ENCODE assay signal across 16 mouse cellular contexts in the genomic region with DNA sequence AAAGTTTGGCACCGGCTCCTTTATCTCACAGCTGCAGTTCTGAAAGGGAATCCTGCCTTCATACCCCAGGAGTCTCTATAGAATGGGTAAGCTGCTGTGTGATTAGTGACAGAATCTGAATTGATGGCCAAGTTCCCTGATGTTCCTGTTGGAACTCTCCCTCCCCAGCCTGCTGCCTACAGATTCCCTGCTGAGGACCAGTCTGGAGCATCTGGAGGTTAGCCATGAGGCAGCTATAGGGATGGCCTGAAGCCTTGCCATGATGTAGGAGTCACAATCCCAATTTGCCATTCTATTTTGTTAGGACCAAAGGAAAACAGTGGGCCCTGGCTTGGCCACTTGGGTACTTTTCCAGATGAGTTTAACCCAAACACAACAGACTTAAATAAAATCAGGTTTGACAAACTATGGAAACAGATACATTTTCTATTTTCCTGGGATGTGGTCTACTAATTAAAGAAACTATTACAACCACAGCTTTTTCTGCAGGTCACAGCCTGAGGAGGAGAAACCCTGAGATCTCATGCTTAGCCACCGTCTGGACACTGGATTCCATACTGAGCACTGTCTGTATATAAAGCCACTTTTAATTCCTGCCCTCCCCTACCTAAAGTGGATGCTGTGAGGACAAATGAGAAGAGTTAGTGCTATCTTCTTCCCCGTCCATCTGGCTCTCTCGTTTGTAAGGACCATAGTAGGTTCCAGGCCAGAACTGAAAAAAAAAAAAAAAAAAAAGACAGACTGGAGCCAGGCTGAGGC.
DNase-seq lines count a peak whose midpoint lies in the region; ATAC-seq and TF ChIP-seq lines count a peak whose summit lies in the region.
"Had no signal": no experiment of that assay in that cellular context is flagged by ENCODE, and none has a peak within 500 bp of the region (broad histone marks: within the 10 kb centered on the region; RNA-seq: fewer than 3 reads in every experiment).

No protein-coding gene starts in this region.

- WGBS in midbrain, embryonic 15.5 days = 62% methylated on average over 4 of the region's 4 CpGs
- WGBS in midbrain, embryonic 14.5 days = 69% methylated on average over 4 of the region's 4 CpGs
- 65% methylated on average over 4 of the region's 4 CpGs for WGBS in liver, postnatal 0 days (ENCODE audit: insufficient replicate concordance)

- H3K9me3 ChIP-seq in midbrain, embryonic 15.5 days = no peaks in the 10 kb centered on the region
- no peaks in the 10 kb centered on the region for H3K9me3 ChIP-seq in midbrain, embryonic 14.5 days (ENCODE audit: control insufficient read depth, low read length)
- H3K9me3 ChIP-seq in liver, postnatal 0 days (ENCODE audit: low read length) = no peaks in the 10 kb centered on the region
- H3K9me3 ChIP-seq: neural tube, embryonic 12.5 days had no signal

- no peak overlapping the region for H3K4me2 ChIP-seq in midbrain, embryonic 15.5 days
- H3K4me2 ChIP-seq in midbrain, embryonic 14.5 days (ENCODE audit: low read length) = no peak overlapping the region
- no peak overlapping the region for H3K4me2 ChIP-seq in liver, postnatal 0 days (ENCODE audit: low read depth, low read length)
- H3K4me2 ChIP-seq: lung, embryonic 14.5 days; neural tube, embryonic 12.5 days had no signal

- ATAC-seq in midbrain, embryonic 15.5 days (replicated peaks) = 0 out of 2 replicates have a peak, but pooled peaks have one; percentile 30
- ATAC-seq in midbrain, embryonic 14.5 days (ENCODE audit: low FRiP score, low TSS enrichment) = no peak
- ATAC-seq in liver, postnatal 0 days = no peak
- ATAC-seq: forebrain, embryonic 16.5 days had no signal

- TF ChIP-seq EP300 in liver, postnatal 0 days (IDR thresholded peaks at IDR 0.05; ENCODE audit: low read depth) = no peak

- no peak overlapping the region for H3K4me3 ChIP-seq in midbrain, embryonic 15.5 days
- H3K4me3 ChIP-seq in midbrain, embryonic 14.5 days (replicated peaks; ENCODE audit: low read depth, low read length) = no peak overlapping the region
- H3K4me3 ChIP-seq in liver, postnatal 0 days (ENCODE audit: low read depth, low read length) = no peak overlapping the region
- H3K4me3 ChIP-seq: neural tube, embryonic 12.5 days had no signal

- H3K9ac ChIP-seq in midbrain, embryonic 15.5 days = no peak overlapping the region
- H3K9ac ChIP-seq in midbrain, embryonic 14.5 days (replicated peaks; ENCODE audit: low read length) = no peak overlapping the region
- no peak overlapping the region for H3K9ac ChIP-seq in liver, postnatal 0 days (replicated peaks)
- H3K9ac ChIP-seq: lung, embryonic 14.5 days; neural tube, embryonic 12.5 days had no signal

- no peak for TF ChIP-seq CTCF in liver, postnatal 0 days (IDR thresholded peaks at IDR 0.05; ENCODE audit: low read depth)

- peaks cover 4% of the 10 kb centered on the region; the same call in 1 of the 2 replicates for H3K4me1 ChIP-seq in midbrain, embryonic 15.5 days
- no peaks in the 10 kb centered on the region for H3K4me1 ChIP-seq in midbrain, embryonic 14.5 days (ENCODE audit: control insufficient read depth, insufficient read depth, low read length)
- H3K4me1 ChIP-seq in liver, postnatal 0 days (ENCODE audit: insufficient read depth) = no peaks in the 10 kb centered on the region
- H3K4me1 ChIP-seq: neural tube, embryonic 12.5 days had no signal

- no peak for DNase-seq in midbrain, embryonic 14.5 days
- DNase-seq in cerebellum, adult 11 months = peak; percentile 73
- peak; percentile 93 for DNase-seq in cerebellum, adult 9-10 months
- peak; percentile 20 for DNase-seq in mesoderm, embryonic 11.5 days (ENCODE audit: low read depth, low spot score)
- no peak for DNase-seq in liver, postnatal 0 days
- no peak for DNase-seq in thymus, postnatal 0 days (ENCODE audit: low spot score)
- DNase-seq: gastrocnemius, postnatal 10 days; kidney, adult 9 months; kidney, postnatal 36 days; layer of hippocampus, adult 9-11 months; lung, embryonic 14.5 days; lung, postnatal 4 days; spleen, adult 18-20 months had no signal

- no peaks in the 10 kb centered on the region for H3K27me3 ChIP-seq in midbrain, embryonic 15.5 days (replicated peaks)
- no peaks in the 10 kb centered on the region for H3K27me3 ChIP-seq in midbrain, embryonic 14.5 days (ENCODE audit: control insufficient read depth, insufficient read depth, low read length)
- H3K27me3 ChIP-seq in liver, postnatal 0 days (ENCODE audit: insufficient read depth, low read length) = no peaks in the 10 kb centered on the region
- H3K27me3 ChIP-seq: neural tube, embryonic 12.5 days had no signal

- no peaks in the 10 kb centered on the region for H3K36me3 ChIP-seq in midbrain, embryonic 15.5 days (replicated peaks)
- no peaks in the 10 kb centered on the region for H3K36me3 ChIP-seq in midbrain, embryonic 14.5 days (ENCODE audit: control insufficient read depth, insufficient read depth, low read length)
- no peaks in the 10 kb centered on the region for H3K36me3 ChIP-seq in liver, postnatal 0 days (replicated peaks; ENCODE audit: insufficient read depth, low read length)
- H3K36me3 ChIP-seq: neural tube, embryonic 12.5 days had no signal

- H3K27ac ChIP-seq in midbrain, embryonic 15.5 days = no peak overlapping the region
- no peak overlapping the region for H3K27ac ChIP-seq in midbrain, embryonic 14.5 days (replicated peaks; ENCODE audit: low read depth, low read length)
- H3K27ac ChIP-seq in liver, postnatal 0 days (ENCODE audit: low read depth) = no peak overlapping the region
- H3K27ac ChIP-seq: neural tube, embryonic 12.5 days had no signal

Comparison
In these comparisons a context has a peak if more than half of its experiments do, and no peak if none do; other contexts are left out.
1. DNase-seq: peak in cerebellum, adult 11 months (single experiment), cerebellum, adult 9-10 months (single experiment) and mesoderm, embryonic 11.5 days (single experiment); none in midbrain, embryonic 14.5 days (single experiment), liver, postnatal 0 days (single experiment) and thymus, postnatal 0 days (single experiment).